Mouse (Mus musculus): Measurements from ENCODE around the gene Kansl1l.

The Kansl1l gene

DNA sequence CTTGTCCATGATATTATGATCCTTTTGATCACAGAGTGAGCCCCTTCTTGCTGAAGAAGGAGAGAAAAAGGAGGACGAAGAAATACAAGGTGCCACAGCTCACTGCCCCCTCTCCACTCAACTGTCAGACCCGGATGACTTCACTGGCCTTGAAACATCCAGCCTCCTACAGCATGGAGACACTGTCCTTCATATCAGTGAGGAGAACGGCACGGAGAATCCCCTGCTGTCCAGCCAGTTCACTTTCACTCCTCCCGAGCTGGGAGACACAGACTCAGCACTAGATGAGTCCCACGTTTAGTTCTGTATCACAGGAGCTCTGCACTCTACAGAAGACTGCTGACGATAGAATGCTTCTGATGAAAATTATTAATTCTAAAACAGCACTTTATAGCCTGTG is 122.1 kb downstream of the Kansl1l start:
- DNase-seq: no peak

- DNase-seq: no peak
Measured at GRCm38 (mm10) chr1:66694266-66694665, 123.1 kb downstream of the Kansl1l start.

- peak; percentile 15 for DNase-seq
Measured at GRCm38 (mm10) chr1:66692780-66693392, 124.5 kb downstream of the Kansl1l start.

- no peak for DNase-seq
Measured at GRCm38 (mm10) chr1:66692308-66692707, 125.1 kb downstream of the Kansl1l start.

GRCm38 (mm10) chr1:66691772-66692171 is 125.6 kb downstream of the Kansl1l start:
- no peak for DNase-seq

- DNase-seq: no peak
Measured at GRCm38 (mm10) chr1:66682974-66683373, 134.4 kb downstream of the Kansl1l start.

- no peak for DNase-seq
Measured at GRCm38 (mm10) chr1:66678662-66679061, 138.7 kb downstream of the Kansl1l start.

DNA sequence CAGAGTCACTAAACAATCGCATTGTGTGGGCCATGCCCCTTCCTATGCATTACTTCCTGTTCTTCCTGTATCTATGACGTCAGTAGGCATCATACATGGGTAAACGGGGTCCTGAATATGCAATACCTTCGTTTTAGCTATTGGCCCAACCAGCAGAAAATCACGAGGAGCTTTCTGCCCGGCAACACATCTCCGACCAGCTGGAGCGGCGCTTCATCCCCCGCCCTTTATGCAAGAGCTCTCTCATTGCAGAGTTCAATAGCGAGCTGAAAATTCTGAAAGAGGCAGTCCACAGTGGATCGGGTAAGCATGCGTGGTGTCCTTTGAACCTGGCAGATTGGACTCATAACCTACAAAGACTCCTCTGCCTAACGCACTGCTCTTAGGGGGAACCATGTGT is 139.4 kb downstream of the Kansl1l start:
- DNase-seq: no peak

DNA sequence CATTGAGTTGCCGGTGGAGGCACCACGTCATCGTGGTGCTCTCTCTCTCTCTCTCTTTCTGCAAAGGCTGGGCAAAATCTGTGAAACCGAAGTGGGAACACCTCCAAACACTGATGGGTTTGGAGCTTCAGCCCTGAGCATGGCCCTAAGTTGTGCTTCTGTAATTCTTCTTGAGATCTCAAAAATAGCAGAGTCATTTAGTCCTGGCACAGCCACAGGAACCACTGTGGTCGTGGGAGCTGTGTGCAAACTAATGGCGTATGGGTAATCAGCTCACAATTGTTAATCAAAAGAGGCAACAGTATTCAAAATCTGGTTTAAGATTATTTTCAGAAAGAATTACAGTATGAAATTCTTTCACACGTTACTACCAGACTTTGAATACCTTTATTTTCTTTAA is 144.6 kb downstream of the Kansl1l start:
- no peak for DNase-seq

GRCm38 (mm10) chr1:66671475-66671874 is 145.9 kb downstream of the Kansl1l start:
- DNase-seq: no peak
